Mouse (Mus musculus) hindbrain, embryonic 16.5 days (tissue): ENCODE data around the gene Slc25a28. TPM values are rescaled to one million over a fixed set of nuclear protein-coding genes. Genes with fewer than 3 reads are reported as not detected.

ENCODE experiments used
- ATAC-seq: fragments of 200-750 bp; cut with Nextera tagmentation; 2 replicates; pipeline ENCODE4 v1.8.0; 2017; ENCODE audit warnings: moderate TSS enrichment, moderate library complexity
- H3K27ac ChIP-seq: fragments of 300-500 bp; sonication (generic); 2 replicates; pipeline ENCODE4 v1.5.1; 2014; ENCODE audit warnings: low read depth, mild to moderate bottlenecking, control low read depth, low read length, moderate library complexity
- H3K27me3 ChIP-seq: fragments of 300-500 bp; sonication (generic); replicated peaks from 2 replicates; pipeline ENCODE4 v1.6.1; 2014; ENCODE audit warnings: low read length; ENCODE audit not compliant: control insufficient read depth, insufficient read depth
- H3K36me3 ChIP-seq: fragments of 300-500 bp; sonication (generic); 2 replicates; pipeline ENCODE4 v1.6.1; 2014; ENCODE audit warnings: mild to moderate bottlenecking, low read length, moderate library complexity, mixed read lengths; ENCODE audit not compliant: control insufficient read depth, insufficient read depth
- H3K4me1 ChIP-seq: fragments of 300-500 bp; sonication (generic); 2 replicates; pipeline ENCODE4 v1.6.1; 2014; ENCODE audit warnings: low read depth, low read length; ENCODE audit not compliant: control insufficient read depth, insufficient read depth
- H3K4me2 ChIP-seq: fragments of 300-500 bp; sonication (generic); 2 replicates; pipeline ENCODE4 v1.6.1; 2014; ENCODE audit warnings: mild to moderate bottlenecking, low read length, control low read depth, moderate library complexity
- H3K4me3 ChIP-seq: fragments of 300-500 bp; sonication (generic); 2 replicates; pipeline ENCODE4 v1.5.1; 2014; ENCODE audit warnings: mild to moderate bottlenecking, low read length, control low read depth, moderate library complexity
- H3K9ac ChIP-seq: fragments of 300-500 bp; sonication (generic); 2 replicates; pipeline ENCODE4 v1.6.1; 2014; ENCODE audit warnings: low read depth, mild to moderate bottlenecking, control low read depth, low read length, moderate library complexity
- H3K9me3 ChIP-seq: fragments of 300-500 bp; sonication (generic); 2 replicates; pipeline ENCODE4 v1.6.1; 2014; ENCODE audit warnings: mild to moderate bottlenecking, low read length, moderate library complexity; ENCODE audit not compliant: control insufficient read depth
- WGBS: fragments of 180-500 bp; shearing (Covaris S2); extraction: QIAGEN DNeasy Blood & Tissue Kit; methylation state at CpG from one replicate; pipeline ENCODE4 v1.1.7; 2014; 5-methylcytosine and 5-hydroxymethylcytosine counted together
- polyA plus RNA-seq: library from polyadenylated mRNA; unstranded; fragments of >200 nt; fragmentation: Nextera tagmentation; extraction: Ambion mirVana; gene quantifications from 2 replicates; pipeline ENCODE4 v1.2.1, GENCODE M21; 2015

The Slc25a28 gene
- polyA plus RNA-seq, 1 experiment from 2014 or later = 15.2 TPM

DNA sequence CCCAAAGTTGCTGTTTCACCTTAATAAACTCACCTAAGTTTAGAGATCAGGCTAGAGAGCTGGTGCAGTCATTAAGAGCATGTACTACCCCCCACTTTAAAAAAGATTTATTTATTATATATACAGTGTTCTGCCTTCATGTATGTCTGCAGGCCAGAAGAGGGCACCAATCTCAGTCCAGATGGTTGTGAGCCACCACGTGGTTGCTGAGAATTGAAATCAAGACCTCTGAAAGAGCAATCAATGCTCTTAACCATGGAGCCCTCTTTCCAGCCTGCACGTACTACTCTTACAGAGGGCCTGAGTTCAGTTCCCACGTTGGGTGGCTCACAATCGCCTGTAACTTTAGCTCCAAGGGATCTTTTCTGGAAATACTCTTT, 7.3 kb downstream of the Slc25a28 start:
- WGBS = 60% methylated on average over 4 of the region's 4 CpGs
- Histone ChIP-seq H3K27ac (no peak overlapping the region), H3K4me1 (no peaks in the 10 kb centered on the region), H3K9ac (no peak overlapping the region), H3K36me3 (peaks cover 11% of the 10 kb centered on the region), H3K27me3 (no peaks in the 10 kb centered on the region), H3K9me3 (no peaks in the 10 kb centered on the region), H3K4me2 (no peak overlapping the region), H3K4me3 (no peak overlapping the region)
- no peak for ATAC-seq

DNA sequence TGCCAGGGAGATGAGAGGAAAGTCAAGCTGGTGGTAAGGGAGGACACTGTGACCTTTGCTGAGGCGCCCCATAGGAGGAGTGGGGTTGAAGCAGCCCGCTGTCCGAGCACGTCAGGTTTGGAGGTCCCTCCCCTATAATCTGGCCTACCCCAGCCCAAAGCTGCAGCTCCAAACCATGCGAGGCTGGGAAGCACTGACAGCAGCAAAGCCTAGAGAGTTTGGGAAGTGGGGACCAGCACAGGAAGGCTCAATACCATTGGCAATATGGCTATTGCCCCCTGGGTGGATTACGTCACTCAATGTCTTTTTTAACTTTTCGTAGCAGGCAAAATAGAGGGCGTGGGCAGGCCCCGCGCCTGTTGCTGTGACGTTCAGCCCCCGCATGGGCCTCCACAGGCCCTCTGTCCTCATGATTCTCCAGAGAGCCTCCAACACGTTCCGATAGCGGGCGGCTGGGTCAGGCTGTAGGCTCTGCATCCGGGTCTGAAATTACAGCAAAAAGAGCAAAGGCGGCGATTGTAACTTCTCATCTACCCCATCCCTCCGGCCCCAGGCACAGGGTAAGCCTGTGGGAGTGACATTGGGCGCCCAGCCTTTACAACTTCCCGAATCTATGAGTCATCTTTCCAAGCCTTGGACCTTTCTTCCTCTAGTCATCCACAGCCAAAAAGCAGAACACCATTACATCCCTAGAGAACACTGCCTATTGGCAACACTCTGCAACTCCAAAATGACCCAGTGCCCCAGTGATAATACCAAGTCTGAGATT, 7.8 kb downstream of the Slc25a28 start:
- WGBS = 89% methylated on average over 22 of the region's 22 CpGs
- H3K36me3 ChIP-seq = peaks cover 11% of the 10 kb centered on the region
- H3K27ac ChIP-seq = no peak overlapping the region
- no peak overlapping the region for H3K9ac ChIP-seq
- H3K9me3 ChIP-seq = no peaks in the 10 kb centered on the region
- no peaks in the 10 kb centered on the region for H3K27me3 ChIP-seq
- no peak overlapping the region for H3K4me3 ChIP-seq
- no peaks in the 10 kb centered on the region for H3K4me1 ChIP-seq
- H3K4me2 ChIP-seq = no peak overlapping the region
- no peak for ATAC-seq

DNA sequence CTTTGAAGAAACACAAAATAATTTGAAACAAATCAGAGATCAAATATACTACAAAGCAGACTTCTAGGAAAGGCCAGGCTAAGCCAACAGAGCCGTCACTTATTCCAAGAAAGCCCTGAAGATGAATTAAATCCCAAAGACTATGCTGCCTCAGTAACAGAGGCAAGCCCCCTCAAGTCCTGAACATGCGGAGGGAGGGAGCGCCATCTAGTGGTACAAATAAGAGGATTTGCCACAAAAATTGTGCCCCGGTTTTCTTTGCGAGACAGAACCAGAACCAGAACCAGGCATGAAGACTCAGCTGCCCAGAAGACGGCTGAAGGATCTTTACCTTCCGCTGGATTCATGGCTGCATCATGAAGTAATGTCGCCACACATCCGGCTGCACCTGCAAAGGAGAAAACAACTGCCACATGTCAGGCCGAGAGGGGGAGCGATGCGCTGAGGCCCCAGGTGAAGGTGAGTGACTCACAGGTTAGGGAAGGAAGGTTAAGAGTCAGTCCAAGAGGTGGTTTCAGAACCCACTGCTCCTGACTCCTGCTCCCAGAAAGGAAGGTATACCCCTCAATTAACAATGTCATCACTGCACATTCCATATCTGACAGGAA, 9.1 kb downstream of the Slc25a28 start:
- Histone ChIP-seq H3K9me3 (no peaks in the 10 kb centered on the region), H3K9ac (no peak overlapping the region), H3K4me2 (no peak overlapping the region), H3K36me3 (peaks cover 11% of the 10 kb centered on the region), H3K4me1 (no peaks in the 10 kb centered on the region), H3K27me3 (no peaks in the 10 kb centered on the region), H3K27ac (no peak overlapping the region), H3K4me3 (no peak overlapping the region)
- 49% methylated on average over 12 of the region's 12 CpGs for WGBS
- ATAC-seq = no peak

DNA sequence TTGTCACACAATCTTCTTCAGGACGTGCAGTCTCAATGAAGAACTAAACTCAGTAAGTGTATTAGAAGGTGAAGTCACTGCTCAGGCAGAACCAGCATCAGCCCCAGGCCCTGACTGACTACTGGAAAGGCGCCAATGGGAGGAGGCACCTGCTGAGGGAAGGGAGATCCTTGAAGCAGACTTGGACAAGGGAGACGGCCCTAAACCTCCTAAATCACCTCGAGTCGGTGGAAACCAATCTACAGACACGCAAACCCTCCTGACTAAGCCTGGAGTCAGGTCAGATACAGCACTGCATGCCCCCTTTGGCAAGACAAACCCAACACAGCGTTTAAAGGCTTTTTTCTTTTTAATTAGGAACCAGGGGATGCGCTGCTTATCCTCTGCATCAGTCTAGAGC, 11.2 kb downstream of the Slc25a28 start:
- Histone ChIP-seq H3K36me3 (peaks cover 11% of the 10 kb centered on the region), H3K9me3 (no peaks in the 10 kb centered on the region), H3K27ac (no peak overlapping the region), H3K27me3 (no peaks in the 10 kb centered on the region), H3K9ac (no peak overlapping the region), H3K4me2 (no peak overlapping the region), H3K4me3 (no peak overlapping the region), H3K4me1 (no peaks in the 10 kb centered on the region)
- no peak for ATAC-seq
- 91% methylated on average over 8 of the region's 8 CpGs for WGBS

DNA sequence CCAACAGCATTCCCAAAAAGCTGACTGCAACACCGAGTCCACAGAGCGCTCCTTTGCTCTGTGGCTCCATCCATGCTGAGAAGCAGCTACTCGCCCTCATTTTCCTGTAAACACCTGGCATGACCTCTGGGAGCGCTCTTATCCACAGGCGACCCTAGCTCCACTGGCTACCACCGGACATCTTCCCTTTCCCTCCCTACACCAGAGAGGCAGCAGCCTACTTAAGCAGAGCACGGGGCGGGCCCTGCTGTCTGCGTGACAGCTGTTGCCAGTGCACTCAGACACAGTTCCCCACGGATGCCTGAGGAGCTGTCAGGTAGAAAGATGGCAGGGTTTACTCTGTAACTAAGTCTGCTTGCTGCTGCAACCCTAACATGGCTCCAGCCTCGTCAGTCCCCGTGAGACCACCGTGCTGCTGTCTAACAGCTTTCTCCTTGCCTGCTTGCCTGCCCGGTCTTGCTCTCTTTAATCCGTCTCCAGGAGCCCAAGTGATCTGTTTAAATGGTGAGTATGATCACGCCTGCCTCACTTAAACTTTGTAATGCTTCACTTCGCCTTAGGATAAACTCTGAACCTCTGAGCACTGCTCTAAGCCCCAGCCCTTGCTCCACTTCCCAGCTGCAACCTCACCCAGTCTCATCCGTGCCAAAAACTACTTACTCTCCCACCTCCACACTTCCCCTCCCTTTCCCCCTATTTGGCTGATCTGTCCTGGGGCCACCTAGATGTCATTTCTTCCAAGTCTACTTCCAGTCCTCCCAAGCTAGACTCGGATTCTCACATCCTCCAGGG, 12.3 kb downstream of the Slc25a28 start:
- peak; percentile 67 for ATAC-seq
- Histone ChIP-seq H3K9ac (no peak overlapping the region), H3K4me1 (no peaks in the 10 kb centered on the region), H3K4me2 (no peak overlapping the region), H3K27ac (no peak overlapping the region), H3K4me3 (no peak overlapping the region), H3K9me3 (no peaks in the 10 kb centered on the region), H3K36me3 (peaks cover 11% of the 10 kb centered on the region), H3K27me3 (no peaks in the 10 kb centered on the region)
- WGBS = 40% methylated on average over 19 of the region's 19 CpGs

DNA sequence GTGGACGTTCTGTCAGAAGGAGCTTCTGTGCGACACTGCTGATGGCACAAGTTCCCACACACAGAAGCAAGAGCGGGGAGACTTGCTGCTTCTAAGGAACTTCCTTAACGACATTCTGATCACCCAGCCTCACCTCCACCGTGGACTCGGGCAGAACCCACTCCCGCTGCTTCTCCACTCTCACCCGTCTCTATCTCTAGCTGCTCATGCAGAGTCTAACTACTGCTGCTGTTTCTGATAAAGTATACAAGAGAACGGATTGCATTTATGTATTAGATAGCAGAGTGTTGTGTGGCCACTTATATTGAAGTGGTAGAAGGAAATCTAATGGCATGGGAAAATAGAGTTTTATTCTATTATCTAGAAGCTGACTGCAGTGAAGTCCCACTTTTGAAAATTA, 13.9 kb downstream of the Slc25a28 start:
- H3K36me3 ChIP-seq = peaks cover 11% of the 10 kb centered on the region
- no peak overlapping the region for H3K4me2 ChIP-seq
- no peak overlapping the region for H3K4me3 ChIP-seq
- no peaks in the 10 kb centered on the region for H3K27me3 ChIP-seq
- no peak overlapping the region for H3K27ac ChIP-seq
- WGBS = 90% methylated on average over 9 of the region's 9 CpGs
- no peak overlapping the region for H3K9ac ChIP-seq
- ATAC-seq = no peak
- no peaks in the 10 kb centered on the region for H3K4me1 ChIP-seq
- H3K9me3 ChIP-seq = no peaks in the 10 kb centered on the region

DNA sequence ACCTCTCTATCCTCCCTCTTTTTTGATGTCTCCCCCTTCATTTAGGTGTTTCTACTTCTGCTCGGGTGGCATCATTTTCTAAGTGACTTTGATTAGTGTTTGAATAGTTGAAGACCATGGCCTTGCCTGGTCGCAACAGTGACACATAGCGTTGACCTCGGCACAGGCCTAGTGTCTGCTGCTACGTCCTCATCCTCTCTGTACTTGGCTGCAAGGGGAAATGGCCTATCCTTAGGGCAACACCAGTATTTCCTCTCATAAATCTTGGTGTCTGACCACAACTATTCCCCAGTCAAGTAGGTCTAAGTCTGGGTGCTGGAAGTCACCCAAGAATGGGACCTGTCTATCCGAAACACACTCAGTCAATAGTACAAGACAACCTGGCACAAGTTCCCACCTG, 15.0 kb downstream of the Slc25a28 start:
- Histone ChIP-seq H3K9ac (no peak overlapping the region), H3K9me3 (no peaks in the 10 kb centered on the region), H3K27me3 (no peaks in the 10 kb centered on the region), H3K4me1 (no peaks in the 10 kb centered on the region), H3K27ac (no peak overlapping the region), H3K4me3 (no peak overlapping the region), H3K36me3 (peaks cover 11% of the 10 kb centered on the region), H3K4me2 (no peak overlapping the region)
- WGBS = 89% methylated on average over 6 of the region's 6 CpGs
- no peak for ATAC-seq

DNA sequence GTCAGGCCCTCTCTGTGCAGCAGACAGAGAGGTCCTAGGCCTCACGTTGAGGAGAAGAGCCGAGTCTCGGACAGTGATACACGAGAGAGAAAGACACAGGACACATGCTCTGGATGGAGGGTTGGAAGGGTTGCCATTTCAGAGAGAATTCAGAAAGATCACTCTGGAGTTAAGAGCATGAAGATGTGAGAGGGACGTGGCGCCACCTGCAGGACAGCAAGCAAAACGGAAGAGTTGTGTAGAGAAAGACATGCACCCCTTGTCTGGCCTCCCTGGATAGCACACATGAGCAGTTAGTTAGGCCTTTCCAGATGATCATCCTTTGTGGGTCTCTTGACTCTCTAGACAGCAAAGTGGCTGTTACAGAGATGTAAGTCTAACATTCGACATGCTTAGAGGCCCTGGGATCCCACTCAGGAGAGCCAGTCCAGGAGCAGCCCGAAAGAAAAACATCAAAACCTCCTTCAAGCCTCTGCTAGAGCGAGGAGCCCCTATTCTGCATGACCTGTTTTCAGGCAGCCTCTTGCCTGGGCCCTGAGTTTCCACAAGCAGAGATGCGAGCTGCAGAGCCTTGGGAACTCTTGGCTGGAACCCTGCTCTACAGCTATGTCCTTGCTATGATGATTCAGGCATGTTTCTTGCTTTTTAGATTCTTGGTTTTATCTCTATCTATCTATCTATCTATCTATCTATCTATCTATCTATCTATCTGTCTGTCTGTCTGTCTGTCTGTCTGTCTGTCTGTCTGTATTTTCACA, 18.8 kb downstream of the Slc25a28 start:
- Histone ChIP-seq H3K9me3 (no peaks in the 10 kb centered on the region), H3K27me3 (no peaks in the 10 kb centered on the region), H3K27ac (no peak overlapping the region), H3K4me1 (no peaks in the 10 kb centered on the region), H3K9ac (no peak overlapping the region), H3K4me3 (no peak overlapping the region), H3K36me3 (no peaks in the 10 kb centered on the region), H3K4me2 (no peak overlapping the region)
- WGBS = 39% methylated on average over 11 of the region's 11 CpGs
- 0 out of 2 replicates have a peak, but pooled peaks have one; percentile 34 for ATAC-seq
